Mouse (Mus musculus): ENCODE measurements around the gene Myo1f. TPM values are rescaled to one million over a fixed set of nuclear protein-coding genes. Genes with fewer than 3 reads are reported as not detected.
A peak's percentile ranks its signal among the peaks of the same experiment; 100 is the strongest.

Gene Myo1f
- 541 to 588 TPM (median 587 TPM) in 3 replicates for total RNA-seq (2017)

GRCm38 (mm10) chr17:33555223-33555855 is at the start of gene Myo1f:
TSS of gene Myo1f (plus strand) at chr17:33555707.
- ATAC-seq (replicated peaks; ENCODE audit: insufficient number of reproducible peaks, low FRiP score, low TSS enrichment, poor library complexity, severe bottlenecking): peak; percentile 78

GRCm38 (mm10) chr17:33508386-33508785 is 47.1 kb upstream of the Myo1f start:
- ATAC-seq (replicated peaks; ENCODE audit: insufficient number of reproducible peaks, low FRiP score, low TSS enrichment, poor library complexity, severe bottlenecking): no peak

- ATAC-seq (replicated peaks; ENCODE audit: insufficient number of reproducible peaks, low FRiP score, low TSS enrichment, poor library complexity, severe bottlenecking): no peak
Observed at GRCm38 (mm10) chr17:33510172-33510571, 45.3 kb upstream of the Myo1f start.

GRCm38 (mm10) chr17:33512441-33513415 is 42.8 kb upstream of the Myo1f start:
- ATAC-seq (replicated peaks; ENCODE audit: insufficient number of reproducible peaks, low FRiP score, low TSS enrichment, poor library complexity, severe bottlenecking): no peak

GRCm38 (mm10) chr17:33513874-33514273 is 41.6 kb upstream of the Myo1f start:
- no peak for ATAC-seq (replicated peaks; ENCODE audit: insufficient number of reproducible peaks, low FRiP score, low TSS enrichment, poor library complexity, severe bottlenecking)

- no peak for ATAC-seq (replicated peaks; ENCODE audit: insufficient number of reproducible peaks, low FRiP score, low TSS enrichment, poor library complexity, severe bottlenecking)
Observed at GRCm38 (mm10) chr17:33520366-33520765, 35.1 kb upstream of the Myo1f start.

- no peak for ATAC-seq (replicated peaks; ENCODE audit: insufficient number of reproducible peaks, low FRiP score, low TSS enrichment, poor library complexity, severe bottlenecking)
Observed at GRCm38 (mm10) chr17:33523431-33523917, 32.0 kb upstream of the Myo1f start.

- ATAC-seq (replicated peaks; ENCODE audit: insufficient number of reproducible peaks, low FRiP score, low TSS enrichment, poor library complexity, severe bottlenecking): peak; percentile 52
Observed at GRCm38 (mm10) chr17:33523918-33524755, 31.4 kb upstream of the Myo1f start, which contains the start of gene Adamts10. TSS of gene Adamts10 (plus strand) at chr17:33524204.

GRCm38 (mm10) chr17:33524806-33525373 is 30.6 kb upstream of the Myo1f start:
- peak; percentile 44; the same call in 1 of the 2 replicates for ATAC-seq (replicated peaks; ENCODE audit: insufficient number of reproducible peaks, low FRiP score, low TSS enrichment, poor library complexity, severe bottlenecking)

- no peak for ATAC-seq (replicated peaks; ENCODE audit: insufficient number of reproducible peaks, low FRiP score, low TSS enrichment, poor library complexity, severe bottlenecking)
Observed at GRCm38 (mm10) chr17:33526506-33526905, 29.0 kb upstream of the Myo1f start.

GRCm38 (mm10) chr17:33539106-33539675 is 16.3 kb upstream of the Myo1f start:
- ATAC-seq (replicated peaks; ENCODE audit: insufficient number of reproducible peaks, low FRiP score, low TSS enrichment, poor library complexity, severe bottlenecking): peak; percentile 55; the same call in 1 of the 2 replicates

GRCm38 (mm10) chr17:33539878-33540277 is 15.6 kb upstream of the Myo1f start:
- no peak for ATAC-seq (replicated peaks; ENCODE audit: insufficient number of reproducible peaks, low FRiP score, low TSS enrichment, poor library complexity, severe bottlenecking)

GRCm38 (mm10) chr17:33549212-33549611 is 6.3 kb upstream of the Myo1f start:
- no peak for ATAC-seq (replicated peaks; ENCODE audit: insufficient number of reproducible peaks, low FRiP score, low TSS enrichment, poor library complexity, severe bottlenecking)

GRCm38 (mm10) chr17:33550388-33550787 is 5.1 kb upstream of the Myo1f start:
- no peak for ATAC-seq (replicated peaks; ENCODE audit: insufficient number of reproducible peaks, low FRiP score, low TSS enrichment, poor library complexity, severe bottlenecking)

- no peak for ATAC-seq (replicated peaks; ENCODE audit: insufficient number of reproducible peaks, low FRiP score, low TSS enrichment, poor library complexity, severe bottlenecking)
Observed at GRCm38 (mm10) chr17:33552113-33552512, 3.4 kb upstream of the Myo1f start.

GRCm38 (mm10) chr17:33552964-33553363 is 2.5 kb upstream of the Myo1f start:
- no peak for ATAC-seq (replicated peaks; ENCODE audit: insufficient number of reproducible peaks, low FRiP score, low TSS enrichment, poor library complexity, severe bottlenecking)

GRCm38 (mm10) chr17:33554536-33554935 is 971 bp upstream of the Myo1f start:
- no peak for ATAC-seq (replicated peaks; ENCODE audit: insufficient number of reproducible peaks, low FRiP score, low TSS enrichment, poor library complexity, severe bottlenecking)

GRCm38 (mm10) chr17:33557922-33558321 is 2.4 kb downstream of the Myo1f start:
- ATAC-seq (replicated peaks; ENCODE audit: insufficient number of reproducible peaks, low FRiP score, low TSS enrichment, poor library complexity, severe bottlenecking): no peak
